Mouse (Mus musculus) hindlimb bud, embryonic 11.5 days (tissue): ENCODE measurements around the gene Ndufa11.

Experiments
- DNase-seq: peaks from one replicate; pipeline ENCODE4 v3.0.0-alpha.2; 2012; ENCODE audit warnings: low read depth, low spot score; ENCODE audit errors: extremely low spot score

Ndufa11 gene

DNA sequence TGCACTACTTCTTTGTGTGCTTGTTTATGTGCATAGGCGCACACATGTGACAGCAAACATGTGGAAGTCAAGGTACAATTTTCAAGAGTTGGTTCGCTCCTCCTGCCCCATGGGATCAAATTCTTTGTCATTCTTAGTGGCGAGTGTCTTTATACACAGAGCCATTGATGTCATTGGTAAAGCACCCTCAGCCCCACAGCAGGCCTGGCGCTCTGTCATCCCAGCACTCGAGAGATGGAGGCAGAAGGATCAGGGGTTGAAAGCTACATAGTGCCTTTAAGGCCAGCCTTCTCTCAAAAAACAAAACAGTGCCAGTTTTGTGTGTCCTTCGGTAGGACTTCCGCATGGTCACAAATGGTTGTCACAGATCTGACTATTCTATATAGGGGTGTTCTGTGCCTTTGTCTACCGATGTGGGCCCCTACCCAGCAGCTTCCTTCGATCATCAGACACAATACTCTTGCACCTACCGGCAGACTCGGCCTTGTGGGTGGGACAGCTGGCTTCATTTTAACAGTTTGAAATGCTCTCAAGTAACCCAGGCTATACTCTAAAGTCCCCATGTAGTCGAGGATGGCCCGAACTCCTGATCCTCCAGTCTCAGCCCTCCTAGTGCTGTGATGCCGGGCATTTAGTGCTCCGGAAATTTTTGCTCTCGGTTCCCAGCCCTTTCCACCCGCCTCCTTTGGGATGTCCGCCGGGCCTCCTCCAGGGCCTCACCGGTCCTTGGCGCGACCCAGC, 1.5 kb upstream of the Ndufa11 start:
- no peak for DNase-seq

DNA sequence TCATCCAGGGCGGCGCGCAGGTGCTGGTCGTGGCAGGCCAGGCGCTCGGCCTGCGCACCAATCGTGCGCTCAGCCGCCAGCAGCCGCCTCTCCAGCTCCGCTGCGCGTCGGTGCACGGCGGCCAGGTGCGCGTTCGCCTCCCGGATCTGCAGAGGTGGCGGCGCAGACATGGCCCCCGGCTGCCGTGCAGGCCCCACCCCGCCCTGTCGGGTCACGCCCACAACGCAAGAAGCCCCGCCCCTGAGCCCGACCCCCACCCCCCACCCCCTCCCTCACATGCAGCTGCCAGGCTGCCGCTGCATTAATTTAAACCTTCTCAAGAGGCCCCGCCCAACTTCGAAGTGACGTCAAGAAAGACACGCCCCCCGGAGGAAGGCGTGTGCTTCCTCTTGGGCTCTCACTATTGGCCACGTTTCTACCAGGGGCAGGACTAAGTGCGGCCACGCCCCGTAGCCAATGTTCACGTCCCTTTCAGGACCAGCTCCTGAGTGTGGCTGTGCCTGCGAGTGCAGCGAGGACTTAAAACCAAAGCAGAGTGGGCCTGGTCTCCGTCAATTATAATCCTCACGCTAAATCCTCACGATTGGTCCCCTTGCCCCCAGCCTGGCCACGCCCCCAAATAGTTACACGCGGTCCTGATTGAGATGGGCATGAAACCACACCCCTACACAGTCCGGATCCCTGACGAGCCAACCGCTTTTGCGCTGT, 758 bp upstream of the Ndufa11 start:
- peak; percentile 95 for DNase-seq

DNA sequence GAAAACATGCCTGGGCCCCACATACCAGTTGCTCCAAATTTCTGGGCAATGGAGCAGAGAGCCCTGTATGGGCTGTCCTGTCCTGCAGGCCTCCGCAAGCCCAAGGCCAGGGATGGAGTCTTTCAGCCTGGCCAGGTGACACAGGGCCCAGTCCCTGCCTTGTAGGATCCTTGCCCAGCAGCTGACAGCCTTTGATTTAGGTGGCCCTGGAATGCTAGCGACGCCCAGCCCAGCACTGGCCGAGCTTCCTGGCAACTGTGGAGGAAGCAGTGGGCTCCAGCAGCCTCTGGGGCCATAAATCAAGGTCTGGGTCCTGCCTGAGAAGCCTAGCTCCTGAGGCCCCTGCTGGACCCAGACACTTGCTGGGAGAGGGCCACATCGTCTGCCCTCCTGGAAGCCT, 4.9 kb downstream of the Ndufa11 start:
- DNase-seq = no peak

DNA sequence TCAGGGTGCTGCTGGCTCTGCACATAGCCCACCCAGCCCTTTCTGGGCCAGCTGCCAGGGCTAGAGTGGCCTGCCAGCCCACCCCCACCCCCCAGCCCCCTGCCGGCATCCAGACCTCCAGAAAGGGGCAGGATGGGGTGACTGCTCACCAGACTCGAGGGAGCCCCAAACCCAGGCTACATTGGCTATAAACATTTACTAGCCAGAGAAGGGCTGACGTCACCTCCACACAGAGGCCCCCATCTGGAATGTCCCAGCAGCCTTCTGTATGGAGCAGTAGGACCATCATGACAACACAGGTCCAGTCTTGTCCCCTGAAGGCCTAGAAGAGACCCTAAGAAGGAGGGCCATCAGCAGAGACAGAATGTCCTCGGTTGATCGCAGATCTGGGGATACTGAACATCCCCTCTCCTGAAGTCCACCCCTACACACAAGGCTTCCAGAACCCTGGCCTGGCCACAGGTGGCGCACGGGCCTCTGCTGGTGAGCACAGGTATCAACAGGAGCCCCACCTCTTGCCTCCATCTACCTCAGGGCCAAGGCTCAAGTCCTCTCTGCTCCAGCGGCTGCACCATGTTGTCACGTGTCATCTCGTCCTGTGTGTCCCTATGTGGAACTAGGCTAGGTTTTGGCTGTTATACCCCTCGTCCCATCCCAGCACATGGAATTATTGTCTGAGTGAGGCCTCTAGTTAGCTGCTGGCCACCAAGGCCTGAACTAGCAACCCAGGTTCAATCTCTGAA, 6.0 kb downstream of the Ndufa11 start:
- no peak for DNase-seq

DNA sequence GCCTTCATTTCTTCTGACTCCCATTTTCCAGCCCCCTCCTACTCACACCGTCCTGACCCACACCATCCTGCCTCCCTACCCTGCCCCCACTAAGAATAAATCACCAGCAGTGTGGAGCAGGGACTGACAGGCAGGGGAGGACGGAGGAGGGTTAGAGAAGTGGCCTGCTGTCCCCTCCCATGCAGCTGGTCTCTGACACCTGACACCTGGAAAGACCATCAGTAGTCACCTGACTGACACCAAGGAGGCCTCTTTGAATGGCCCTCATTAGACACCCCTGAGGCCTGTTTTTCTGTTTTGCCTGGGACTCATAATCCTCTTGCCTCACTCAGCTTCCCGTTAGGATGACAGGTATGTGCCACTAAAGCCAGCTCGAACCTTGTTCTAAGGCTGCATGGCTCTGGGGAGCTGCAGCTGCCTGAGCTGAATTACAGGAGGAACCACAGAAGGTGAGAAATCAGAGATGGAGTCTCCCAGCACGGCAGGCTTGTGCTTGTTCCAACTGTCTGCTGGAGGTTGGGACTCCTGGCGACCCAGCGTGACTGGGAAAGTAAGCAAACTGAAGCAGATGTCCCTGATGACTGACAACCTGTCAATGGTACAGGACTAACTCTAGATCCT, 9.6 kb downstream of the Ndufa11 start:
- DNase-seq = no peak

DNA sequence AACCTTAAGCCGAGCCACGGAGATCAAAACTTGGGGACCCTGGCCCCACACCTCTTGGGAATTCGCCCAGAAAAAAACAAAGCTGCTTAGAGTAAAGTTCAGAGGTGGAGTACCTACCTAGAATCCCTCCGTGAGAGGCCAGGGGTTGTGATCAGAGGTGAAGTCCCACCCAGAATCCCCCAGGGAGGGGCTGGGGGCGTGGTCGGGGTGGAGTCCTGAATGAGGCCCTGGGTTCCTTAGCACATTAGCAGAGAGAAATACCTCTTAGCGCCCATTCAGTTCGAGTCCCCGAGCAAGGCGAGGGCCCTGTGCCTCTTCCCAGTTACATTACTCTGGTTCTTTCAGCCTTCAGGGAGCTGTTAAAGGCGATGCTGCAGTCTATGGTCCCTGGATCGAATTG, 10.1 kb downstream of the Ndufa11 start:
- no peak for DNase-seq

DNA sequence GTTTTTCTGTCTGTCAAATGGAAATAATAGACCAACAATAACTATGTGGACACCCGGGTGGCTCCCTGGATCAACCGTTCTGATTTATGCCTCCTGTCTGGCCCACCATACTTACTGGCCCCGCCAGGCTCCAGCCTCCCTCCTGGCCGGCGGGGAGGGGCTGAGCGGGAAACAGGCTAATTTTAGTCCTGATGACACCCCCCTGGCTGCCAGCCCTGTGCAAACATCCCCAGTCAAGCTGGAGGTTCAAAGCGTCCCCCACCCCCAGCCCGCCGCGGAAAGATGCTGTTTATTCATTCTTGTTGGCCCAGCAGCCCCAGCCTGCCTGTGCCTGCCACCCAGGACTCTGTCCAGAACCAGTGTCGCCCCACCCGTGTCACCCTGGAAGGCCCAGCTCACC, 10.6 kb downstream of the Ndufa11 start:
- no peak for DNase-seq

DNA sequence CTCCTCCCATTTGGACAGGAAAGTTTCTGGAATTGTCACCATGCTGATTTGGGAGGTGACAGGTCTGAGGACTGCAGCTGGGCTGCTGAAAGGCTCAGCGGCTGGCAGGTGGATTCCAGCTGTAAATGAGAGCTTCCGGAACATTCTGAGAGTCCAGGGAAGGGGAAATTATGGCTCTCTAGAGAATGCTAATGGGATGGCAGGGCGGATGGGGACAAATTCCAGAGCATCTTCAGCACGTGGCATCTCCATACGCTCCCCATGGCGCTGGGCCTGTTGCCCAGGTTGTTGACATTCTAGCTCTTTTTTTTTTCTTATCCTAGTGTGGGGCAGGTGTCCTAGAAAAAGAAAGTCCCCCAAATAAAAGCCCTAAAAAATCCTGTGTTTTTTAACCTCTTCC, 11.6 kb downstream of the Ndufa11 start:
- DNase-seq = no peak

DNA sequence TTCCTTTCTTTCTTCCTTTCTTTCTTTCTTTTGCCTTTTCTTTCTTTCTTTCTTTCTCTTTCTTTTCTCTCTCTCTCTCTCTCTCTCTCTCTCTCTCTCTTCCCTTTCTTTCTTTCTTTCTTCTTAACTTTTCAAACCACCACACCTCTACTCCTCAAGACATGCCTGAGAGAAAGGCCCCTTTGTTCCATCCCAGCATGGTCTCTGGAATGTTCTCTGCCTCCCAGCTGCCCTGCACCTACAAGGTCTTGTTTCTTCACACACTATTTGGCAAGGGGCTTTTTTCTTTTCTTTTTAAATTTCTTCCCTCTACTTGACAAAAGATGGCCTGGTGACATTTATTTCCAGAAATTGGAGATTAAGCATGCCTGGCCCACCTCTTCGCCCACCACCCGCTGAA, 12.1 kb downstream of the Ndufa11 start:
- DNase-seq = no peak

DNA sequence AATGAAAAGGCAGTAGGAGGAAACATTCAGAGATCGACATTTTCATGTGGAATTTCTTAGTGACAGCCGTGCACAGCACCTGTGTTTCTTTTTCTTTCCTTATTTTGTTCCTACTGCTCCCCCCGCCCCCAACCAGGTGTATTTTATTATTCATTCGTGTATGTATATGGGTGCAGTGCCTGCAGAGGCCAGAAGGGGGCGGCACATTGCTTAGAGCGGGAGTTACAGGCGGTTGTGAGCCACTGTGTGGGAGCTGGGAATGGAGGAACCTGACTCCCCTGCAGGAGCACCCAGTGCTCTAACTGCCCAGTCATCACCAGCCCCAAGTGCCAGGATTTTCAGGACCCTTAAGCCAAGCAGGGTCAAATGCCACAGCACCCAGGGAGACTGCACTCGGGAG, 19.0 kb downstream of the Ndufa11 start:
- DNase-seq = no peak

DNA sequence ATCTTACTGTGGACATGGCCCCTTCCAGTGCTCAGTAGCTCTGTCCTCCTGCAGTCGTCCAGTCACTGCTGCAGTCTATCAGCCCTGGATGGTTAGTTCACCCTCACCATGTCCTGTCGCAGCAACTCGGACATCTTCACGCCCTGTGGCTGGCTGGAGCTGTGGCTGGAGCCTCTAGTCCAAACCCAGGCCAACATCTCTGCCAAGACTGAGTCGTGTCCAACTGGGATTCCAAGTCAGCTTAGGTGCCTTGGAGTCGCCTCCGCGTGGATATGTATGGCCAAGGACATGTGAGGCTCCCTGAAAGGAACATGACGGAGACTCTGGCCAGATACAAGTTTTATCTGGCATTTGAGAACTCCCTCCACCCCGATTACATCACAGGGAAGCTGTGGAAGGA, 20.7 kb downstream of the Ndufa11 start:
- no peak for DNase-seq

DNA sequence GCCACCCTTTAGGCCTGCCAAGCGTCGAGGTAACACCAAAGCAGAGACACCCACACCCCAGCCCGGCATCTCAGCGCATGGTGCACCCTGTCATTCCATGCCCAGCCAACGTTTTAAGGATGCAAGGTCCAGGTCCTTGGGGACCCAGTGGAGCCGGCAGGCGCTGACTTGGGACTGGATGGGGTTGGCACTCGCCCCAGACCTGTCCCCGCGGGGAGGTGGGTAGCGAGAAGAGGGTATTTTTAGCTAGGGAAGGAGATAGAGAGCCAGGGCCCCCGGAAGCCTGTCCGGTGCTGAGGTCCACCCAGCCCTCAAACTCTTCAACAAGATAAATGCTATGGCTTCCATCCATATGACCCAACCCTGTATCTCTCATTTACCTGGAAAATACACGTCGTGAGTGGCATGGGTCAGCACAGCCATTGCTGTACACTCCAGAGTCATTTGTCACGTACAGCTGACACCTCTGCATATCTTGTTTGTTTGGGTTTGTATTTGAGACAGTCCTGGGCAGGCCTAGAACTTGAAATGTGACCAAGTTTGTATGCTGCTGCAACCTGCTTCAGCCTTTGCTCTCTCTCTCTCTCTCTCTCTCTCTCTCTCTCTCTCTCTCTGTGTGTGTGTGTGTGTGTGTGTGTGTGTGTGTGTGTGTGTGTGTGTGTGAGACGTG, 22.7 kb downstream of the Ndufa11 start:
- DNase-seq = no peak

DNA sequence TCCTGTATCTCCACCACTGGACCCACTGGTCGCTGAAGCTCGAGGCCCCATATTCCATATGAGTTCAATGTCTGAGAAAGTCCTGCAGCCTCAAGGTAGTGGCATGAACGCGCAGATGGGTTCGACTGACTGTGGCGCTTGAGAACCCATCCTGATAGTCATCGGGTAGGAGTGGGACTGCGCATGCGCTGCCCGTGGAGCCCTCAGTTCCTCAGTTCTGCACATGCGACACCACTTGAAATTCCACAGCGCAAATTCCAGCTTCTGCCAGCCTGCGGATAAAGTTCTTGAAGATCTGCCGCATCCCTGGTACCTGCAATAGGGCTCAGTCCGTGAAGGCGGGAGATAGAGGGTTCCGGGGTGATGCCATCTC, 23.2 kb downstream of the Ndufa11 start:
- no peak for DNase-seq

DNA sequence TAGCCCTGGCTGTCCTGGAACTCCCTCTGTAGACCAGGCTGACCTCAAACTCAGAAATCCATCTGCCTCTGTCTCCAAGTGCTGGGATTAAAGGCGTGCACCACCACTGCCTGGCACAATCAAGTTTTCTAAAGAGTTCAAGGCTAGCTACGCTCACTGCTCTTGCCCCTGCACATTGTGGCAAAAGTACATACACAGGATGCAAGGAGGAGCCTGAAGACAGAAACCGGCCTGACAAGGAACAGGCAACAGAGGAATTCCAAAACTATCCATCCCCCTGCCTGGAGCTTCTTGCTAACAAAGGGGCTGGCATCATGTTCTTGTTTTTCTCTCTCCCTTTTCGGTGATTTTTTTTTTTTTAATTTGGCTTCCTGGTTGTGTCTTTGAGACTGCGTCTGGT, 26.6 kb downstream of the Ndufa11 start:
- no peak for DNase-seq

DNA sequence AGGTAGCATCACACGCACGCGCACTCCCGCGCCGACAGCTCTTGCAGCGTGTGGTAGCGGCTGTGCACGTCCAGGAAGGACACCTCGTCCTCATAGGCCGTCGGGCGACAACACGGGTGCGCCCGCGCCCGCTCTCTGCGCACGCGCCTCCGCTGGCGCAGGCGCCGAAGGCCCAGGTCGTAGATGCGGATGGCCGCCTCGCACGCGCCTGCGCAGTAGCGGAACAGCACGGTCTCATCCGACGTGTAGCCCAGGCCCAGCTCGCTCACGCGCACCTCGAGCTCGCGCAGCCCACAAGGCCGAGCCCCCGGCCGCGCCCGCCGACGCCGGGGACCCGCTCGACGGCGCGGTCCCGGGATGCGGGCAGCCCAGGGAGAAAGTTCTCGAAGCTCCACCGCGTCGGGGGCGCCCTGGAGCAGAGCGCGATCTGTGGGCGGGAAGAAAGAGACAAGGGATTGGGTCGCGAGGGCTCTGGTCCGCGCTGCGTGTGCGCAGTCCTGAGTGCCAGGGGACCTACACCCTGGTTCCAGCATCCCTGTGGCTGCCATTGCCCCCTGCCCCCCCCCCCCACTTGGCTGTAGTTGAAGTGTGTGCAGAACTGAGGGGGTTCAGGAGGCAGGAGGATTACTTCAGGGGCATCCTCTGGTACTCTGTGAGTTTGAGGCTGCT, 34.0 kb downstream of the Ndufa11 start:
- DNase-seq = no peak

DNA sequence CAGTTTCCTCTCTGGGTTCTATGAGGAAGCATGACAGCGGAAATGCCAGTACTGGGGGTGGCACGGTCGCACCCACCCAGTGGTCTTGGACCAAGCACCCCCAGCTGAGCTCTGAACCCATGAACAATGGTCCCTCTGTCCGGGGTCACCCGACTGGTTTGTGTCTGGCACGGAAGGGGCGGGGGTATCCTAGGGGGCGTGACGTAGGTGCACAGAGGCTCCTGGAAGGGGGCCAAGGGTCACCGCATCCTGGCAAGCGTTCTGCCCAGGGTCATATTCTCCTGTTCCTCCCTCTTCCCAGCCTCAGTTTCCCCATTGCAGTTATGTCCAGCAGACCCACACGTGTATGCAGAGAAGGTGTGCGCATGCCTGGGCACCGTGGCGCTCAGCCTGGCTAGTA, 35.9 kb downstream of the Ndufa11 start:
- no peak for DNase-seq

DNA sequence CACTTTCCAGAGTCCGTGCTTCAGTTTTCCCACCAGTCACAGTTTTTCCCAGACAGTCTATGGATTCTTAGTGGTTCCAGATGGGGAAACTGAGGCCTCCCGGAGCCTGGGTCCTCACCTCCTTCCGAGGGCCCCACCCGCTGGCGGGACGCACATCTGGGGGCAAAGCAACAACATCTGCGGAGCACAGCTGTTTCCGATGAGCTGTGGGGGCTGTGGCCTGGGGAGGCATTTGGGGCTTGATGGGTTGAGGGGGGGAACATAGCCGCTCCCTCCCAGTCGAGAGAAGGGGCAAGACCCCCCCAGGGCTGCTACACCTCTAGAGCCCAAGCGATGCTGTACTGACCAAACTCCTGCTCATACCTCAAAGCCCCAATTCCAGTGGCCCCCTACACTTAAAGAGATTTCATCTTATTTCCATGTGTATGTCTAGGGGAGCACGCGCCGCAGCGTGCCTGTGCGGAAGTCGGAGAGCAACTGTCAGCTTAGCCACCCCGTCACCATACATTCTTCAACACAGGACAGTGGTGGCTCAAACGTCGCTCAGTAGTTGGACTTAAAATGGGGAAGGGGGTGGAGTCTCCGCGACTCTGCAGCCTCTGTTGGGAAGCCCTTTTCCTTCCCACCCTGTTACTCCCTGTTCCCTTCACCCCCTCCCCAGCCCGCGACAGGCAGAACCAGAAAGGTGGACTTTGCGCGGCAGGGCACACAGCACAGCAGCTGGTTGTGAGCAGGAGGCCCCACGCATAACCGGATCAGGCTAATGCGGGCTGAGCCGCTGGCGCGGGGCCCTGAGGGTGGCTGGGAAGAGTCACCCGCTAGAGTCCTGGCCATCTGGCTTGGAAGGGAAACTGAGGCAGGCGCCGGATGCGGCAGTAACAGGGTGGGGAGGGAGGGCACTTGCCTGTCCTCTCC, 37.0 kb downstream of the Ndufa11 start:
- no peak for DNase-seq

DNA sequence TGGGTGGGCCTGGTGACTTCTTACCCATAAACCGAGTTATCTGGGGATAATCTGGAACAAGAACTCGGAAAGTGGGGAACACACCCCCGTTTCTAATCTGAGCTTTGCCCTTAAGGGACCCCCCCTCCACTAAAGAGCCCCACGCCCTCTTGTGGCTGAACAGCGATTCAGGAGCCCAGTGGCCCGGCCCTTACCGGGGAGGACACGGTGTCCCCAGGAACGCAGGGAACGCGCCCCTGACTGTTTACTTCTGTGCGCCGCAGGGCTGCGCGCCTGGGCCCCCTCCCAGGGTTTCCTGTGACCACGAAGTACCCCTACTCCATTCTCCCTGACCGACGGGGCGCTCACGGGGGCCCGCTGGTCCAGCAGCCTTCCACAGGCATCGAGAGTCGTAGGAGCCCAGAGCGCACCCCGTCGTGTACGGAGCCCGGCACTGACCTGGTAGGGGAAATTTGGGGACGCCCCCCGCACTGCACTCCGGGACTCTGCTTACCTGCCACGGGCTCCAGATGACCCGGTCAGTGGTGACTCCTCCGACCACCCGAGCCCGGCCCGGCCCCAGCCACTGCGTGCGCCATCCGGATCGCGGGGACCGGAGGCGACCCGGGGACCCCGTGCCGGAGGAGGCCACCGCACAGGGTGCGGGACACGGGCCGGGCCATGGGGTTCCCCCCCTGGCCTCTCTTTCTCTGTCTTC, 39.3 kb downstream of the Ndufa11 start:
- no peak for DNase-seq
